Mouse (Mus musculus) cerebellum, adult 2 months (tissue): ENCODE measurements around the gene Bloc1s4.

ENCODE experiments used
- CTCF ChIP-seq: fragments of 200-500 bp; IDR thresholded peaks from 2 replicates; pipeline ENCODE4 v1.5.1; 2011; ENCODE audit warnings: low read depth, mild to moderate bottlenecking, control low read depth, low read length, moderate library complexity, borderline replicate concordance; ENCODE audit not compliant: insufficient read depth
- POLR2A ChIP-seq: fragments of 200-500 bp; IDR thresholded peaks from 2 replicates; pipeline ENCODE4 v1.6.1; 2011; ENCODE audit warnings: low read length, control low read depth, borderline replicate concordance; ENCODE audit not compliant: insufficient read depth

- TF ChIP-seq CTCF (no peak), POLR2A (no peak)
Observed at GRCm38 (mm10) chr5:36769603-36770002, 21.2 kb upstream of the Bloc1s4 start.
